8 mouse cellular contexts compared by ENCODE assay signal in the genomic region with DNA sequence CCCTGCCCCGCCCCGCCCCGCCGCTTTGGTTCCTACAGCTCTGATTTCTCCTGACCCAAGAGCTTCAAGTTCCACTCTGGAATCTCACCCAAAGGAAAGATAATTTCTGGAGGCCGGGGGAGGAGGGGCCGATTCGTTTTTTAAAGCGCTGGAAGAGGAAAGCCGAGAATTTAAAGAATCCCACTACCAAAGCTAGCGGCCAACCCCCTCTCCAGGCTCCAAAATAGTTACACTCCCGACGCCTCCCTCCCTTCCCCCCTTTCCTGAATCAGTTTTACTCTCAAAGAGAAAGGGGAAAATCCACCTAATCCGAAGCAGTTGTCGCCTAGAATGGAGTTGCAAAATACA. TPM values are rescaled to one million over a fixed set of nuclear protein-coding genes. Genes with fewer than 3 reads are reported as not detected.
DNase-seq lines count a peak whose midpoint lies in the region; ATAC-seq and TF ChIP-seq lines count a peak whose summit lies in the region.

A gene (minus strand): TSS at position 213 of the 348 bp plus-strand sequence.

- no peaks in the 10 kb centered on the region for H3K9me3 ChIP-seq in ES-E14 (ENCODE audit: control insufficient read depth, insufficient read depth, low read depth, low read length)
- H3K9me3 ChIP-seq in hindbrain, embryonic 13.5 days = no peaks in the 10 kb centered on the region

- 1% methylated on average over 14 of the region's 14 CpGs for WGBS in kidney, adult 2 months
- WGBS in hindbrain, embryonic 13.5 days = 0% methylated on average over 14 of the region's 14 CpGs

- DNase-seq in kidney, adult 2 months = peak; percentile 38
- DNase-seq in kidney, adult 18-20 months = no peak
- peak; percentile 66 for DNase-seq in ES-E14 (ENCODE audit: low read depth, low spot score)
- DNase-seq in mesoderm, embryonic 11.5 days (ENCODE audit: low read depth, low spot score) = peak; percentile 75
- no peak for DNase-seq in cerebellum, adult 18-20 months

- no peaks in the 10 kb centered on the region for H3K36me3 ChIP-seq in kidney, adult 2 months (ENCODE audit: control insufficient read depth, insufficient read depth, low read length)
- no peaks in the 10 kb centered on the region; the same call in 1 of the 2 replicates for H3K36me3 ChIP-seq in ES-E14 (ENCODE audit: control insufficient read depth, insufficient read depth, low read length, poor library complexity, severe bottlenecking)
- no peaks in the 10 kb centered on the region for H3K36me3 ChIP-seq in hindbrain, embryonic 13.5 days

- H3K4me2 ChIP-seq in hindbrain, embryonic 13.5 days = peak within 1 kb of the TSS; percentile 82

- H3K4me3 ChIP-seq in kidney, adult 2 months (ENCODE audit: insufficient read depth, low read depth, low read length) = peak within 1 kb of the TSS; percentile 47
- peak within 1 kb of the TSS; percentile 81 to 90 for H3K4me3 ChIP-seq in ES-E14 (ENCODE audit: insufficient read depth in 1 of 2, low read depth in 1 of 2, low read length in 2 of 2, poor library complexity in 1 of 2, severe bottlenecking in 1 of 2)
- peak within 1 kb of the TSS; percentile 85 for H3K4me3 ChIP-seq in brown adipose tissue, adult 24 weeks (ENCODE audit: insufficient read depth, low read depth, low read length)
- peak within 1 kb of the TSS; percentile 75 for H3K4me3 ChIP-seq in hindbrain, embryonic 13.5 days

- peak within 1 kb of the TSS; percentile 7; the same call in 1 of the 2 replicates for H3K27ac ChIP-seq in kidney, adult 2 months (ENCODE audit: insufficient read depth, low read depth, low read length)
- peak within 1 kb of the TSS; percentile 76 for H3K27ac ChIP-seq in ES-E14 (ENCODE audit: insufficient read depth, low read depth, low read length, poor library complexity, severe bottlenecking)
- peak within 1 kb of the TSS; percentile 76 for H3K27ac ChIP-seq in brown adipose tissue, adult 24 weeks (replicated peaks; ENCODE audit: low read depth, low read length)
- H3K27ac ChIP-seq in hindbrain, embryonic 13.5 days = peak within 1 kb of the TSS; percentile 69

- in situ Hi-C loops in ES-E14 (cut with MboI; ENCODE audit: low sequenced_read_pairs in 2 of 2, unreplicated experiment in 2 of 2) = no loop called here

- TF ChIP-seq CTCF in kidney, adult 2 months (conservative IDR thresholded peaks at IDR 0.05; ENCODE audit: insufficient read depth, insufficient read length, low read depth, low read length) = no peak

- no peaks in the 10 kb centered on the region; the same call in 1 of the 2 replicates for H3K27me3 ChIP-seq in kidney, adult 2 months (replicated peaks; ENCODE audit: control insufficient read depth, insufficient read depth, low read length)
- H3K27me3 ChIP-seq in hindbrain, embryonic 13.5 days = no peaks in the 10 kb centered on the region

- H3K4me1 ChIP-seq in kidney, adult 2 months (ENCODE audit: control insufficient read depth, insufficient read depth, low read length) = no peaks in the 10 kb centered on the region
- H3K4me1 ChIP-seq in ES-E14 (ENCODE audit: control insufficient read depth in 2 of 2, insufficient read depth in 2 of 2, low read length in 2 of 2, poor library complexity in 1 of 2) = peaks cover 2 to 4% of the 10 kb centered on the region in 2 experiments; a peak in 1 of 4 replicates
- no peaks in the 10 kb centered on the region for H3K4me1 ChIP-seq in brown adipose tissue, adult 24 weeks (ENCODE audit: control insufficient read depth, insufficient read depth, insufficient read length, low read length)
- H3K4me1 ChIP-seq in hindbrain, embryonic 13.5 days (replicated peaks) = peaks cover 5% of the 10 kb centered on the region

- no peak for TF ChIP-seq POLR2A in kidney, adult 2 months (IDR thresholded peaks at IDR 0.05; ENCODE audit: low read depth, low read length)

- ATAC-seq in hindbrain, embryonic 13.5 days (ENCODE audit: low FRiP score) = peak; percentile 6
- ATAC-seq in inflammation-experienced regulatory T-cells, adult 6 months = no peak

- H3K9ac ChIP-seq in ES-E14 (ENCODE audit: insufficient read depth, low read depth, low read length, poor library complexity, severe bottlenecking) = peak within 1 kb of the TSS; percentile 87
- H3K9ac ChIP-seq in hindbrain, embryonic 13.5 days = peak within 1 kb of the TSS; percentile 83

TF ChIP-seq in ES-E14, 5 proteins besides CTCF, POLR2A, EP300 and RAD21:
- TF ChIP-seq CHD2 (IDR thresholded peaks at IDR 0.05; ENCODE audit: low read depth, low read length) = no peak

RNA-seq across cellular contexts. Expression of the gene that starts here (rescaled TPM):
- 8.0 and 8.6 TPM in 2 replicates for polyA plus RNA-seq in kidney, adult 2 months (2012; rRNA removed)
- total RNA-seq in ES-E14 (2012; rRNA removed) = 118 and 165 TPM in 2 replicates
- 5.7 and 8.3 TPM in 2 replicates for polyA plus RNA-seq in brown adipose tissue, adult 24 weeks (2012; ENCODE audit: insufficient read depth, insufficient read length, missing spikeins)
- polyA plus RNA-seq in hindbrain, embryonic 13.5 days (2015; fragmentation: Nextera tagmentation; extraction: Ambion mirVana) = 8.0 and 8.1 TPM in 2 replicates
- 1 to 10 TPM; 1.0 to 3.3 (median 2.4) TPM for polyA plus RNA-seq in inflammation-experienced regulatory T-cells, adult 6 months (2017; shearing (Covaris generic))

Comparison
In these comparisons a context has a peak if more than half of its experiments do, and no peak if none do; other contexts are left out.
1. DNase-seq: peak in kidney, adult 2 months (single experiment), ES-E14 (single experiment) and mesoderm, embryonic 11.5 days (single experiment); none in kidney, adult 18-20 months (single experiment) and cerebellum, adult 18-20 months (0 of 2).
2. H3K27ac ChIP-seq: peak in every context shown above with its lines; median percentile 76 in ES-E14; 76 in brown adipose tissue, adult 24 weeks; 69 in hindbrain, embryonic 13.5 days; 7 in kidney, adult 2 months.
3. Peak in every context shown above with its lines, with median percentiles within 50 percentile points of each other: H3K4me3 ChIP-seq.